Mouse (Mus musculus) CH12.LX (cell line): ENCODE measurements at regions not wholly inside any gene's neighbourhood (a gene's known extent, or its start where the extent isn't known, plus 50 kb on each side); places are given as distances from the start of the nearest gene placed in this dataset.

ENCODE experiments used
- DNase-seq: peaks from one replicate; pipeline ENCODE4 v3.0.0-alpha.2; 2013; ENCODE audit errors: extremely low read depth
- H3K27ac ChIP-seq: 2 replicates; pipeline ENCODE4 v1.5.1; 2012; ENCODE audit warnings: low read depth, mild to moderate bottlenecking, control low read depth, moderate library complexity; ENCODE audit not compliant: insufficient read depth
- H3K27me3 ChIP-seq: replicated peaks from 2 replicates; pipeline ENCODE3; 2012; ENCODE audit warnings: inconsistent platforms
- H3K36me3 ChIP-seq, 2 experiments: replicated peaks in 1 of 2; 2 replicates each; pipeline versions ENCODE3 to v1.6.1; 2012; ENCODE audit warnings: inconsistent platforms in 1 of 2, low read length in 1 of 2, mild to moderate bottlenecking in 1 of 2, mixed read lengths in 1 of 2, moderate library complexity in 1 of 2; ENCODE audit not compliant: control insufficient read depth in 1 of 2, insufficient read depth in 1 of 2
- H3K4me1 ChIP-seq, 2 experiments: 2 replicates each; pipeline ENCODE4 v1.6.1; 2012; ENCODE audit warnings: inconsistent platforms in 1 of 2, moderate library complexity in 1 of 2; ENCODE audit not compliant: insufficient read depth in 2 of 2, control insufficient read depth in 1 of 2
- H3K4me2 ChIP-seq: 2 replicates; pipeline ENCODE4 v1.6.1; 2012; ENCODE audit warnings: low read depth, mild to moderate bottlenecking, control low read depth; ENCODE audit not compliant: poor library complexity, insufficient read depth, severe bottlenecking
- H3K4me3 ChIP-seq, 3 experiments: fragments of 150-350 bp in 1 of 3; sonication (generic) in 1 of 3; replicated peaks in 1 of 3; 2 replicates each; pipeline versions ENCODE3 to v1.5.1; 2011 to 2012; ENCODE audit warnings: low read depth in 2 of 3, low read length in 2 of 3, mild to moderate bottlenecking in 2 of 3, moderate library complexity in 2 of 3, control low read depth in 1 of 3, improper control_type of control experiment in 1 of 3, inconsistent platforms in 1 of 3, mixed read lengths in 1 of 3; ENCODE audit not compliant: poor library complexity in 1 of 3
- H3K79me2 ChIP-seq: replicated peaks from 2 replicates; pipeline ENCODE4 v1.6.1; 2012; ENCODE audit warnings: mild to moderate bottlenecking, moderate library complexity; ENCODE audit not compliant: control insufficient read depth, poor library complexity, insufficient read depth, severe bottlenecking; ENCODE audit errors: extremely low read depth
- H3K9ac ChIP-seq: 2 replicates; pipeline ENCODE4 v1.6.1; 2012; ENCODE audit warnings: low read depth, mild to moderate bottlenecking, control low read depth, moderate library complexity; ENCODE audit not compliant: insufficient read depth
- H3K9me3 ChIP-seq: replicated peaks from 2 replicates; pipeline ENCODE3; 2012; ENCODE audit warnings: low read length, inconsistent platforms, mixed read lengths
- BHLHE40 ChIP-seq: IDR thresholded peaks from 2 replicates; pipeline ENCODE4 v1.6.1; 2011; ENCODE audit warnings: mild to moderate bottlenecking, low read depth, low read length, improper control_type of control experiment
- CHD2 ChIP-seq: IDR thresholded peaks from 2 replicates; pipeline ENCODE4 v1.6.1; 2011; ENCODE audit warnings: low read length, improper control_type of control experiment
- CTCF ChIP-seq, 2 experiments: IDR thresholded peaks in 1 of 2; conservative IDR thresholded peaks in 1 of 2; 2 replicates each; pipeline ENCODE4 v1.5.1; 2011 to 2012; ENCODE audit warnings: low read depth in 2 of 2, low read length in 2 of 2, improper control_type of control experiment in 1 of 2, inconsistent platforms in 1 of 2, mild to moderate bottlenecking in 1 of 2, moderate library complexity in 1 of 2
- E2F4 ChIP-seq: IDR thresholded peaks from 2 replicates; pipeline ENCODE4 v1.6.1; 2011; ENCODE audit warnings: low read depth, low read length, improper control_type of control experiment; ENCODE audit not compliant: insufficient replicate concordance
- EP300 ChIP-seq: IDR thresholded peaks from 2 replicates; pipeline ENCODE4 v1.6.1; 2011; ENCODE audit warnings: low read length, improper control_type of control experiment
- HCFC1 ChIP-seq: IDR thresholded peaks from 2 replicates; pipeline ENCODE4 v1.6.1; 2012; ENCODE audit warnings: low read depth, mild to moderate bottlenecking, inconsistent platforms, low read length, improper control_type of control experiment
- JUN ChIP-seq: IDR thresholded peaks from 2 replicates; pipeline ENCODE4 v1.6.1; 2011; ENCODE audit warnings: low read depth, mild to moderate bottlenecking, low read length, improper control_type of control experiment, moderate library complexity; ENCODE audit not compliant: insufficient read depth
- KAT2A ChIP-seq: IDR thresholded peaks from 2 replicates; pipeline ENCODE4 v1.6.1; 2012; ENCODE audit warnings: low read length, improper control_type of control experiment, inconsistent platforms; ENCODE audit not compliant: insufficient replicate concordance
- MAX ChIP-seq: IDR thresholded peaks from 2 replicates; pipeline ENCODE4 v1.6.1; 2011; ENCODE audit warnings: low read length, improper control_type of control experiment
- MAZ ChIP-seq: IDR thresholded peaks from 2 replicates; pipeline ENCODE4 v1.6.1; 2012; ENCODE audit warnings: low read depth, mild to moderate bottlenecking, inconsistent platforms, low read length, improper control_type of control experiment, moderate library complexity
- MEF2A ChIP-seq: IDR thresholded peaks from 2 replicates; pipeline ENCODE4 v1.6.1; 2014; ENCODE audit warnings: low read depth, mild to moderate bottlenecking, inconsistent platforms, low read length, improper control_type of control experiment, borderline replicate concordance
- MXI1 ChIP-seq: IDR thresholded peaks from 2 replicates; pipeline ENCODE4 v1.6.1; 2011; ENCODE audit warnings: mild to moderate bottlenecking, low read depth, low read length, improper control_type of control experiment
- NRF1 ChIP-seq: IDR thresholded peaks from 2 replicates; pipeline ENCODE4 v1.6.1; 2014; ENCODE audit warnings: low read depth, mild to moderate bottlenecking, inconsistent platforms, low read length, improper control_type of control experiment, moderate library complexity
- PAX5 ChIP-seq: IDR thresholded peaks from 2 replicates; pipeline ENCODE4 v1.6.1; 2012; ENCODE audit warnings: low read length, inconsistent platforms, mixed read lengths
- POLR2A ChIP-seq: IDR thresholded peaks from 2 replicates; pipeline ENCODE4 v1.6.1; 2011; ENCODE audit warnings: low read depth, mild to moderate bottlenecking, improper control_type of control experiment, low read length
- POLR2AphosphoS2 ChIP-seq: IDR thresholded peaks from 2 replicates; pipeline ENCODE4 v1.6.1; 2011; ENCODE audit warnings: low read depth, low read length, improper control_type of control experiment
- RAD21 ChIP-seq: IDR thresholded peaks from 2 replicates; pipeline ENCODE4 v1.6.1; 2011; ENCODE audit warnings: low read depth, mild to moderate bottlenecking, low read length, improper control_type of control experiment, moderate library complexity
- RCOR1 ChIP-seq: conservative IDR thresholded peaks from 2 replicates; pipeline ENCODE4 v1.6.1; 2012; ENCODE audit warnings: low read depth, mild to moderate bottlenecking, inconsistent platforms, low read length, improper control_type of control experiment
- SIN3A ChIP-seq: IDR thresholded peaks from 2 replicates; pipeline ENCODE4 v1.6.1; 2012; ENCODE audit warnings: low read length, improper control_type of control experiment, inconsistent platforms
- SMC3 ChIP-seq: IDR thresholded peaks from 2 replicates; pipeline ENCODE4 v1.6.1; 2011; ENCODE audit warnings: low read depth, low read length, improper control_type of control experiment
- UBTF ChIP-seq: IDR thresholded peaks from 2 replicates; pipeline ENCODE4 v1.6.1; 2012; ENCODE audit warnings: low read depth, mild to moderate bottlenecking, inconsistent platforms, low read length, improper control_type of control experiment, moderate library complexity
- USF2 ChIP-seq: conservative IDR thresholded peaks from 2 replicates; pipeline ENCODE4 v1.6.1; 2011; ENCODE audit warnings: low read depth, low read length, improper control_type of control experiment
- ZKSCAN1 ChIP-seq: IDR thresholded peaks from 2 replicates; pipeline ENCODE4 v1.6.1; 2012; ENCODE audit warnings: low read depth, inconsistent platforms, low read length, improper control_type of control experiment, borderline replicate concordance
- ZMIZ1 ChIP-seq: IDR thresholded peaks from 2 replicates; pipeline ENCODE4 v1.6.1; 2012; ENCODE audit warnings: low read depth, mild to moderate bottlenecking, inconsistent platforms, low read length, improper control_type of control experiment
- ZNF384 ChIP-seq: IDR thresholded peaks from 2 replicates; pipeline ENCODE4 v1.6.1; 2012; ENCODE audit warnings: low read depth, low read length, improper control_type of control experiment, inconsistent platforms
- dilution Hi-C: fragments of 300-500 bp; cut with MboI; formaldehyde crosslinking; loops from 2 replicates; pipeline ENCODE4 v1.14.3; 2020; ENCODE audit warnings: low sequenced_read_pairs; ENCODE audit not compliant: extremely low pct_unique_long_range_greater_than_20kb, extremely low pct_ligation_motif_present
- in situ Hi-C: fragments of 300-500 bp; cut with MboI; formaldehyde crosslinking; loops from 3 replicates; pipeline ENCODE4 v1.14.3; 2019; ENCODE audit warnings: low sequenced_read_pairs, low pct_ligation_motif_present, low pct_unique_long_range_greater_than_20kb, mixed read lengths

DNA sequence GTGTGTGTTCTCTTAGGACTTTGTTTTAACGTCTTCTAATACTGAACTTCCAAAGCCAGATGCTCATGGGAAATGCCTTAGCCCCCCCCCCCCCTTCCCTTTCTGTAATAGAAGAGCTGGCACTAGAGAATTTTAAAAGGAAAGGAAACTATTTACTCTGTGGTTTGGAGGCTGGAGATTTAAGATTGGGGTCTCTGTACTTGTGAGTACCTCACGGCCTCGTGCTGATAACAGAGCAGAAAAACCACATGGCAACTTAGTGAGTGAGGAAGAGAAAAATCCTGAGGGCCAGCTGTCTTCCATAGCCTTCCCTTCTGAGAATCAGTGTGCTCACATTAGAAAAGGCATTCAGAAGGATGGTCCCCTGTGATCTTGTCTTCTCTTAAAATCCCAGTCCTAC lies 210.6 kb downstream of the Ibtk start:
- Histone ChIP-seq H3K27me3 (no peaks in the 10 kb centered on the region), H3K9me3 (no peaks in the 10 kb centered on the region), H3K79me2 (no peaks in the 10 kb centered on the region), H3K36me3 (no peaks in the 10 kb centered on the region), H3K4me2 (no peak overlapping the region), H3K9ac (no peak overlapping the region), H3K27ac (no peak overlapping the region), H3K4me3 (no peak overlapping the region), H3K4me1 (no peaks in the 10 kb centered on the region)
- in situ Hi-C loops (no loop called here), dilution Hi-C loops (no loop called here)
- TF ChIP-seq USF2 (no peak), RCOR1 (no peak), NRF1 (no peak), MEF2A (no peak), MXI1 (no peak), ZMIZ1 (no peak), RAD21 (no peak), UBTF (no peak), POLR2AphosphoS2 (no peak)
- DNase-seq = no peak

DNA sequence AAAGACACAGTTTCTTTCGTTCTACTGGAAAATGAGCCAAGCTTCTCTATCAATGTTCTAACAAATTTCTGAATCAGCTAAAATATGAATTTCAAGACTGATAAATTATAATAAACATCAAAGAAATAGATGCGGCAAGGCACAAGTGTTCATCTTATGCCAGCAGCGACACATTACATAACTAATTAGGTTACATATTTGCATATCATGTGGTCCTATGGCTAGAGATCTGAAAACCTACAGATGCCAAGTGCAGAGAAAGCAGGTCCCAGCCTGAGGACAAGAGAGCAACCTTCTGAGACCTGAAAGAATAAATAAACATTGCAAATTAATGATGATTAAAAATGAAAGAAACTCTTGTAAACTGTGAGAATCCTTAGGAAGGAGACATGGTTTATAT lies 201.3 kb upstream of the Tent5a start:
- H3K9me3 ChIP-seq = no peaks in the 10 kb centered on the region
- in situ Hi-C loops (no loop called here), dilution Hi-C loops (no loop called here)
- H3K4me2 ChIP-seq = no peak overlapping the region; the same call in 1 of the 2 replicates
- no peak for DNase-seq
- no peaks in the 10 kb centered on the region for H3K27me3 ChIP-seq
- no peak overlapping the region for H3K9ac ChIP-seq
- no peak overlapping the region for H3K4me3 ChIP-seq
- no peaks in the 10 kb centered on the region for H3K4me1 ChIP-seq
- H3K79me2 ChIP-seq = no peaks in the 10 kb centered on the region
- no peak for TF ChIP-seq USF2
- TF ChIP-seq ZNF384 = no peak
- TF ChIP-seq POLR2A = no peak
- no peak overlapping the region for H3K27ac ChIP-seq
- H3K36me3 ChIP-seq = no peaks in the 10 kb centered on the region

GRCm38 (mm10) chr9:85524733-85525132 lies 197.6 kb upstream of the Tent5a start:
- Histone ChIP-seq H3K4me1 (no peaks in the 10 kb centered on the region), H3K9ac (no peak overlapping the region), H3K4me2 (no peak overlapping the region), H3K36me3 (no peaks in the 10 kb centered on the region), H3K79me2 (no peaks in the 10 kb centered on the region), H3K9me3 (no peaks in the 10 kb centered on the region), H3K27ac (no peak overlapping the region), H3K4me3 (no peak overlapping the region), H3K27me3 (no peaks in the 10 kb centered on the region)
- DNase-seq = no peak
- in situ Hi-C loops (no loop called here), dilution Hi-C loops (no loop called here)
- TF ChIP-seq ZKSCAN1 (no peak), E2F4 (no peak), MXI1 (no peak), BHLHE40 (no peak), RAD21 (no peak), KAT2A (no peak), SIN3A (no peak), HCFC1 (no peak), CHD2 (no peak), CTCF (conservative IDR thresholded peaks at IDR 0.05 in 1 of 2, IDR thresholded peaks at IDR 0.05 in 1 of 2; ENCODE audit: low read depth in 2 of 2, low read length in 2 of 2) (no peak), MAX (no peak), MAZ (no peak), PAX5 (no peak), SMC3 (no peak), JUN (no peak), POLR2A (no peak), MEF2A (no peak), ZNF384 (no peak), EP300 (no peak), RCOR1 (no peak)
